Mouse (Mus musculus): Measurements from ENCODE around the gene Dand5.

Dand5 gene

DNA sequence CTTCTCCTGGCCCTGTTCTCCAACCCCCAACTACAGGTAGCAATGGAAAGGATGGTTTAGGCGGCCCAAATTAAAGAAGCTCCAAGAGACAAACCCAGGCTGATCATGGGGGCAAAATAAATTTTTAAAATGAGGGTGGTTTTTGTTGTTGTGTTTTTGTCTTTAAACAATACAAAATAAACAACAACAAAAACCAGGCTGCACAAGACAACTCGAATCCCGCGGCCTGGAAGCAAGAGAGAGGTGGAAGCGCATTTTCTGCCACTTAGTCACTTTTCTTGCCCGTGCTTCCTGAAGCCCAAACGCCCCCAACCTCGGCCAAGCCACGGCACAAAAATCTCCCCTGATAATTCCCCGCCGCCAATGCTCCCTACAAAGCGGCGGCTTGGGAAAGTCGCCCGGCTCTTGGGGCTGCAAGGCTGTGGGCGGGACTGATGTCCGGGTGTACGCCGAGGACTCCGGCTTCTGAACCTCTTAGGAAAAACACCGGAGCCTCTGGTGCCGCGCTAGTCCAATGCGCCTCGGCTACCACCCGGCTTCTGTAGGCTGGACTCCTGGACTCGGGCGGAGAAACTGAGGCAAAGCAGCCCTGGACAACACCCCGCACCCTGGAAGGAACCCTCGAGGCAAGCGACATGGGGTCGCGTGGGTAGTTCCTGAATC lies 38.6 kb downstream of the Dand5 start:
- DNase-seq (ENCODE audit: low spot score): no peak

DNA sequence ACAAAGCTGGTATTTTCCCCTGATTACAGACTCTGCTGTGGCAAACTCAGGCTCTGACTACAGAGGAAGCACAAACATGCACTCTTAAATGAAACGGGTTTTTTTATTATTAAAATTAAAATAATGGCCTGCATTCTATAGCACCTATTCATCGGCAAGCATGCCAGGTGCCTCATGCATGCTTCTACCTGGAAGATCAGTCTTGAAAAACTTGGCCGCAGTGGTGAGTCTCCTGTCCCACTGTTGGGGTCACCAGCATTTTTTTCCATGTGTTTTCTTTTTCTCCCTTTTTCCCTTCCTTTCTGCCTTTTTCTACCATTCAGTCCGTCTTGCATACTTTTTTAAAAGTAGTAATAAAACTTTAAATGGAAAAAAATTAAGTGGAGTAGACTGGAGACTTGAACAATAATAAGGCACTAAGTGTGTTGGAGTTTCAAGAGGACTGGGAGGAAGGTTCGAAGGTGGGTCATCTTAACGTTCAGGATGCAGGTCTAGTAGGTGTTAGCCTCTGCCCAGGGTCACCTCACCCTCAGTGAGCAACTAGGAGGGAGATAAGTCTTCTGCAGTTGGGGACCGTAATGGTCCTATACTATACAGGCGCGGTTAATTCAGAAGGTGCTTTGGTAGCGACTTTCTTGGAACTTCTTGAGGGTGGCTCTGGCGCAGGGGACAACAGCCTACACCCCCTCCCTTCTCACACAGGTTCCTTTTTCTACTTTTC lies 39.3 kb downstream of the Dand5 start:
- DNase-seq (ENCODE audit: low spot score): no peak

DNA sequence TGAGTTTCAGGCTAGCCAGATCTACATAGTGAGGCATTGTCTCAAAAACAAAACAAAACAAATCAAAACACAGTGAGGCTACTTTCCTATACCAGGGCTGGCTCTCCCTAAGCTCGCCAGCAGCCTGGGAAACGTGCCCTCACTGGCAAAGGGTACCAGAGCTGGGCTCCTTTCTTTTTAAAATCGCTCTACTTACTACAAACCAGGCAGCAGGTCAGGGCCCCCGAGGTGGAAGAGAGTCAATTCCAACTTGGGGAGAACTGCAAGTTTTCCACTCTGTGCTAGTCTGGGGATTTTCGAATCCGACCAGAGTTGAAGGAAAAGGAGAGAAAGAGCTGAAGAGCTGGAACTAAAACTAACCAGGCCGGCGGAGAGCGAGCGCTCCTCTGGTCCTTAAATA lies 39.9 kb downstream of the Dand5 start:
- DNase-seq (ENCODE audit: low spot score): no peak

DNA sequence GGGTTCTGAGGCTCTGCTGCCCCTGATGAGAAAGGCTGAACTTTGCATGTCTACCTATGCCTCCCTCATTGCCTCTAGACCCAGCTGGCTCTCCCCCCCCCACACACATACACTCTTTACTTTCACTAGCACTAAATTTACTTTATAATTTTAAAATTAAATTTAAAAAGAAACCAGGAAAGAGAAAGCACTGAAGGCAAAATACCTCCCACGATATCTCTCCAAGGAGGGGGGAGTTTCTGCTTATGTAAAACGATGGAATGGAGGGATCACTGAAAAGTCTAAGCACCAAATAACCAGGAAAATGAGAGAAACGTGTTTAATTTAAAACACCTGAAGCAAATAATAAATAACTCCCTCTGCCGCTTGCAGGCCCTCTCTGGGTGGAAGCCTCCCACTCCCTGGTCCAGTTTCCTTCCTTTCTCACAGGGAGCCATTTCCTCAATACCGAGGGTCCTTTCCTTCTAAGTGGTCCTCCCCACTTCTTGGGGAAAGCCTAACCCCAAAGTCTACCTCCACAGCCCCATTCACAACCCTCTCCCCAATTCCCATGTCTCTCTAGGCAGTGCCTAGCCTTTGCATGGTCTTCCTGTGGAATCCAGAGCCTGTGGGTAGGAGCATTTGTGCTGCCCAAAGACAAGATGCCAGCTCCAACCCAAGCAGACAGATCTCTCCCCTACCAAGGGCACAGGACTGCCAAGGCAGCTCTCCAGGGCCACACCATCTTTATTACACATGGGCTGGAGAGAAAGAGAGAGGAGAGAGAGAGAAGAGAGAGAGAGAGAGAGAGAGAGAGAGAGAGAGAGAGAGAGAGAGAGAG lies 40.7 kb downstream of the Dand5 start:
- DNase-seq (ENCODE audit: low spot score): no peak

DNA sequence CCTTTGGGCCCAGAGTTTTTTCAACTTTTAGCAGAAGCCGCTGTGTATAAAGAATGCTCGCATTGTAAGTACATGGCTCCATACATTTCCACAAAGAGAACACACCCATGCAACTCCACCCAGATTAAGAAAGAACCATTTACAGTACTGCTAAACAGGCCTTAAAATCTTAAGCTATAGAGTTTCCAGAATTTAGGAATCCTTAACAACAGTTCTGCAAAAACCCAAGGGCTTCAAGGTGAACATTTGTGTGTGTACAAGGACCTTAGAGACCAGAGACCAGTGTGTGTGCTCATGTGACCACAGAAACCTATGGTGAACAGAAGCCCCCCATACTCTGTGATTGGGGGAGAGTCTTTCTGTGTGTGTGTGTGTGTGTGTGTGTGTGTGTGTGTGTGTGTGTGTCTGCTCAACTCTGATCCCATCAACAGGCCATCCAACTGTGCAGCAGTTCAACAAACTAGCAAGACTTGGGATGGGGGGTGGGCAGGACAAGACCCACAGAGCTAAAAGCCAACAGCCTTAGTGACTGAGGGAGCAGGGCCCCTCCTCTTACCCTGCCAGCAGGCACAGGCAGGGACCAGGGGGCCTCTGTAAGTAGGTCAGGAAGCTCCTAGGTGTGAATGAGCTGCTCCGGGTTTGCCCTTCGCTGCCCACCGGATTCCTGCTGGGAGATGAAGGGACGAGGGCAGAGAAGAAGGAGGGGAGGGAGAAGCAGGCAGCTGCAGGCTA lies 41.5 kb downstream of the Dand5 start:
- no peak for DNase-seq (ENCODE audit: low spot score)

DNA sequence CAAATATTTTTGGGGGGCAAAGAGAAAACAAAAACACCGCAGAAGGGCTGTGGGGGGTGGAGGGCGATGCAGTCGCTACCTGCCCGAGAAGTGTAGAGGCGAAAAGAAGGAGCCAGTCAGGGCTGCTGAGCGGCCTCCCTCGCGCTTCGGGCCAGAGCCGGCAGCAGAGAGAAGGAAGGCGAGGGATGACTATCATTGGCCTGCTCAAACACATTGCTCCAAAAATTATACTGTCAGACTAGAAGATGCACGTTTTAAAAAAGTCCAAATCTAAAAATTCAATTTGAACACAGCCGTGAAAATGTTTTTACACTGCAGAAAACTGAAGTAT lies 42.4 kb downstream of the Dand5 start:
- no peak for DNase-seq (ENCODE audit: low spot score)

DNA sequence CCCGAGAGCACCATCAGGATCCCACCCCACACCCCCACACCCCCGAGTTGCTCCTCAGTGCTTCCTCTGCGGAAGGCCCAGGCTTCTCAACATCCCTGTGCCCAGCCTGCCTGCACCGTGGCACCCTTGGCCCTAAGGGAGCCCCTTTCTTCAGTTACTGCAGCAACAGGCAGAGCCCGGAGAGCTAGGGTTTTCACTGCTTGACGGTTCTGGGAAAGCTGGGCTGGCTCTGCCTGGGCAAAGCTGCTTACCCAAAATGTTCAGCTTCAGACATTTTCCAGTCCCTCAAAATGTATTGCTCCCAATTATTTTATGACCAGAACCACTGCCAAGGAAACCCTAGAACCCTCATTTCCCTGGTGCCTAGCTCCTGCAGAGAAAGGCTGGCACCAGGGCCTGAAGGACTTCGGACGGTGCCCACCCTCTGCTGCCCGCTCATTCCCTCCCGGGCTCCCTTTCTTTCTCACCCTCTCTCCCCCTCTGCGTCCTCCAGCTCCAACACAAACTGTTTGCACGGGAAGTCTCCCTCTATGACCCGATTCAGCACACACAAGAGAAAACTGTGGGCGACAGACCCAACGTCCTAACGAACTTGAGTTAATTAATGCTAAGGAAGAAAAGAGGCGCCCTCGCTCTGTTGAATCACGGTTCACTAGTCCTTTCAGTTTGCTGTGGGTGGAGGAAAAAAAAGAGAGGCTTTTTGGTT lies 43.0 kb downstream of the Dand5 start:
- no peak for DNase-seq (ENCODE audit: low spot score)

DNA sequence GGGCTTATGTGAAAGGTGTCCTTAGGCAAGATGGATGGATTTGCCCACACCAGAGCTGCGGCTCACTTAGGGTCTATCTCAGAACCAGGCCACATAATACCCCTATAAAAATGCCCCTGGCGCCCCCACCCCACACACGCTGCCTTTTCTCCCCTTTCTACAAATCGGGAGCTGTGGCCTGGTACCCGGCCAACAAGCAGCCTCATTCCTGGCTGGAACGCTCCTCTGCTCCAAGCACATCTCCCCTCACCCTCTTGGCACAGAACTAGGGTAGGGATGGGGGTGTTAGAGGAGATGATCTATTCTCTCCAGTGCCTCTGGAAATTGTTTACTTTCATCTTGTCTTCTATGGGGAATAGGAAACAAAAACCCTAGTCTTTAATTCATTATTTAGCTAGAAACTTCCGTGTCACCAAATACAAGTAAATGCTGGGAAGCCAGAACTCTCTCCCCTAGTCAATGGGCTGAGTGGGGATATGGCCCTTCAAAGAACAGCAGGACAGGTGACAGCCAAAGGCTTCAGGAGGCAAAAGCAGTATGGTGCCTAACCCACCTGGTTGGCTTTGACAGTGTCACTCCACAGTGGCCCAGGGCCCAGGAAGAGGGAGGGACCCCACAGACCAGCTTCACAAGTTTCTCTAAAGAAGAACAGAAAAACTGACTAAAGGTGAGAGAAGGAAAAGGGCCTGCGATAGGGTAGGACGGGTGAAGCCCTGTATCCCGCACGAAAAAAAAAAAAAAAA lies 43.8 kb downstream of the Dand5 start:
- DNase-seq (ENCODE audit: low spot score): no peak

DNA sequence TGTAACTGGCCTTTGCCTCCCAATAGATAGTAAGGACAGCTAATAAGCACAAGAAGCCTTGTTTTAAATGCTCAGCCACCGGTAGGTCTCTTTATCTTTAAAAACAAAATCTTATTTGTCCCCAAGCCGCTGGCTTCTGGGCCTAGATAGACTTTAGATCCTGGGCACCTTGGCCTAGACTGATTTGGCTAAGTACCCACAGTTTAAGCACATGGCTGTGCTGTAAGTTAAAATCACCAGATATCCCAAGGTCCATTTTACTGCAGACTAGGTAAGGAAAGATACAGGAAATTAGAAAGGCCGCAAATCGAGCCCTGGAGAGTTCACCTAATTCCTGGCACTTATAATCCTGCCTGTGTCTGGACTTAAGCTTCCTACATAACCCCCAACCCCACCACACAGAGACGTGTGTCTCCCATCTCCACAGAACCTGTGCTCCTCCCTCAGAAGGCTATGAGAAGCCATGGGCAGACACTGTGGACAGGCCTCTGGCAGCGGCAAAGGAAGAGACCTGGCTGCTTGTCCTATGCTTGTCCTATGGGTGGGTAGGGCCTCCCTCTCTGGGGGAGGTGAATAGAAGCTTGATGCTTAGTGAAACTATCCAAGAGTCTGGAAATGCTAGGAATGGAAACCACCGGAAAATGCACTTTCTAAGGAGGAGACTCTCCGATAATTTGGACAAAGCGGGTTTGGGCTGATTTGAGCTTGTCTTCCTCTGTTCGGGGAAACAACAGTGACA lies 44.6 kb downstream of the Dand5 start:
- no peak for DNase-seq (ENCODE audit: low spot score)

DNA sequence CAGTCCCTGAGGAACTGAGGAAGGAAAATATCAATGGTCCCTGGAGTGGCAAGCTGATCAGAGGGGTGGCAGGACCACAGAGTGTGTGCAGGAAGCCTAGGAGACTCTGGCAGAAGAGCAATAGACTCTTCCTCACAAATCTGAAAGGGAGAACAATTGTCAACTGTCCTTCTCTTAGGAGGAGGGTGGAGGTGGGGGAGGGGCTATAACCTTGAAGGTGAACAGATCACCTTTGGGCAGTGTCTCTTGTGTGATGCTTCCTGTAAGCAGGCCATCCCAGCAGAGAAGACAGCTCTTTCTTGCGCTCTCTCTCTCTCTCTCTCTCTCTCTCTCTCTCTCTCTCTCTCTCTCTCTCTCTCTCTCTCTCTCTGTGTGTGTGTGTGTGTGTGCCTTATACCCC lies 46.1 kb downstream of the Dand5 start:
- no peak for DNase-seq (ENCODE audit: low spot score)

DNA sequence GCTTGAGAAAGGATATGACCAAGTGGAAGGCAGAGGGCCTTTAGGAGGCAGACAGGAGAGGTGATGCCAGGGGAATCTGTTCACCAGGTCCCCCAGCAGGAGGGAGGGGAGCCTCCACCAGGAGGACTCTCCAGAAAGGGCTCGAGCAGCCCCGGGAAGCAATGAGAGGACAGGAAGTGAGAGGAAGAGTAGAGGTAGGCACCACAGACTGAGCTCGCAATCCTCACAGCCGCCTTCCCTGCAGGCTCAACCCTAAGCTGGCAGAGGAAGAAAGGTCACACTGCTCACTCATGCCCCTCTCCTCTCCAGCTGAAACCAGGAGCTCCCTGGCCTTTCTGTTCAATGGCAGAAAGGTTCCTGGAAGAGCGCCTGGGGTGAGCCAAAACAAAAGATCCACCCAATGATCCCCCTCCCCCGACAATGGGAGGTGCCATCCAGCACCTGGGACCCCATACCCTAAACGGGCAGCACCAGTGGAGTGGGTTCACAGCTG lies 47.0 kb downstream of the Dand5 start:
- no peak for DNase-seq (ENCODE audit: low spot score)

DNA sequence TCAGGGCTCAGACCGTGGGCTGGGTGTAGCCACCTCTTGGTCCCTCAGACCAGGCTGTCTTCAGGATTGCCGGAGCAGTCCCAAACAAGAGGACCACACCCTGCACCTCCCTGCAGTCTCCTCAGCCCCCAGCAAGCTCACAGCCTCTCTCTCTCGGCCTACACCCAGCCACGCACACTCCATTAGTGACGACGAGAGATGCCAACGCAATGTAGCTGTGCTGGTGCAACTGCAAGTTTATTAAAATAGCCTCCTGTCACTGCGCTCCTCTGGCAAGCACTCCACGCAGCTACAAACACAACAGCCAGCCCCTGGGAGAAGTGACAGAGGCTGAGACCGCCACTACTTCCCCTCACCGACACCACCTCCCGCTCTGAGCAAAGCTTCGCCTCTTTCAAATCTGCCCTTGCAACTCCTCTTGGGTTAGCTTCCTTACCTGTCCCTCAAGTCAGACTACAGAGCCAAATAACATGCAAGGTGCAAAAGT lies 47.5 kb downstream of the Dand5 start:
- peak; percentile 71 for DNase-seq (ENCODE audit: low spot score)

DNA sequence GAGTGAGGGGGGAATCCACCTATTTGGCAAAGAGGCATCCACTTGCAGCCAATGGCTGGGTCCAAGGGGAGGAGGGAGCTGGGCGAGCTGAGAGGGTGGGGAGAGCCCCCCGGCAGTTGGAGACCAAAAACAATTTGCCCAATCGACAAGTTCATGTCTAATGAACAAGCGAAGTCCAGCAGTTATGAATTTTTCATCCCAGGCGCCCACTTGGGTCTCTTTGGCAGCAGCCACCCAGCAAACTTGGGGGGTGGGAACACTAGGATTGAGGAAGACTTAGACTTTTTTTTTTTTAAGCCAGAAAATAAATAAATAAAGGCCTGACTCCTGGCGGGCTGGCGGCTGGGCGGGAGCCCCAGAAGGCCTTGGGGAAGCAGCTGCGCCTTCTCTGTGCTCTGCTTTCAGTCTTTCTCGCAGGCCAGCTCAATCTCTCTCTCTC lies 48.1 kb downstream of the Dand5 start:
- DNase-seq (ENCODE audit: low spot score): peak; percentile 72

DNA sequence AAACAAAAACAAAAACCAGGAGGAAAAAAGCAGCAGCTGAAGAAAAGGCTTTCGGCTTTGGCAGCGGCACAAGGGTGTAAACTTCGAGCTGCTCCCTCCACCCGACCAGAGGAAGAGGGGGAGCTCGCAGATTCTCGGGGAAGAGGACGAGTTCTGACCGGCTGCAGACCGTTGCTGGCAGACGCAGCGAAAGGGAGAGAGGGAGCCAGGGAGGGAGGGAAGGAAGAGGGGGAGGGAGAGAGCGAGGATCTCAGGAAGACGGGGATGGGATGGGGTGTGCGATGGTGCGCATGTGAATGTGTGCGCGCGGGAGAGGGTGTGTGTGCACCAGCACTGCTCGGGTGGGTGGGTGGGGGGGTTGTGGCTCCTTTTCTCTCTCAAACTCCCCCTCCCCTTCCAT lies 48.8 kb downstream of the Dand5 start:
- peak; percentile 81 for DNase-seq (ENCODE audit: low spot score)

DNA sequence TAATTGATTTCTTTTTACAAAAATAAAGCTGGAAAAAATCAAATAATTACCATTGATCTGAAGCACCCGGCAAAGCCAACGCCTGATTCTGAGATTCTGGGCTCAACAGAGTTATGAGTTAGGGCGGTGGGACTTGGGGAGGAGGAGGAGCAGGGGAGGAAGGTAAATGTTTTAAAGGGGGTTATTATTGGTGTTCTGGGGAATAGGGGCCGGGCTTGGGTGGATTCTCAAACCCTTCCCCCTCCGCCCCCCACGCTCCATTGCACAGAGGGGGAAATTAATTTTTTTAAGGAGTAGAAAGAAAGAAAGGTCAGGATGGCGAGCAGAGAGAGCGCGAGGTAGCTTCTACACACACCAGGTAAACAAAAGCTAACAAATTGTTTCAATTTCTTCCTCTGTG lies 49.3 kb downstream of the Dand5 start:
- DNase-seq (ENCODE audit: low spot score): no peak

DNA sequence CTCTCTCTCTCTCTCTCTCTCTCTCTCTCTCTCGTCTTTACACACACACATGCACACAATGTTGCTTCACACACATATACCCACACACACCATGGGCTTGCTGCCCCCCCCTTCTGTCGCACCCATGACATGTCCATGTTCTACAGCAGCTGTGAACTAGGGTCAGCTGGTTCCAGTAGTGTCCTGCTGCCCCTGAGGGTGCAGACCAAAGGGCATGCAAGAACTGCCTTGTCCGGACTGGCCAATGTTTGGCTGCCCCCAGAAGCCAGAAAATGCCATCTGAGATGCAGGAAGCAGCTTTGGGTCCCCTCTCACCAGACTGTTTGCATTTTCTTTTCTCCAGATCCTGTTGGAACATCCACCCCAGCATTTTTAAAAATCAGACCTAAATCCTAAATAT lies 50.0 kb downstream of the Dand5 start:
- DNase-seq (ENCODE audit: low spot score): no peak

DNA sequence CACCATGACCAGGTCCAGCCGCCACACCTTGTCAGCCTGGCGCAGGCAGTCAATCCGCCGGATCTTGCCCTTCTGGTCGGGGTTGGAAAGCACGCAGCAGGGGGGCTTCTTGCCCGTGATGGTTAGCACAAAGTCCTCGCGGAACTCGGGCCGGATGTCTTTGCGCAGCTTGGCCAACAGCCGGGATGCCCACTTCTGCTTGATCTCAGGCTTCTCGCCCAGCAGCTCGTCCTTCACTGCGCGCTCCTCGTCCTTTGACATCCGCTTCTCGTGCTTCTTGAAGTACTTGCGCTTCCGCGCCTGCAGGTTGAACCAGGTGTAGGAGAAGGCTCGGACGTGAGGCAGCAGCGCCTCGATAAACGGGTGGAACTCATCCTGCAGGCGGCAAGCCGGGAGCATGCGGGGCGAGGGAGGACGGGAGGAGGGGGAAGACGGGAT lies 50.7 kb downstream of the Dand5 start:
- no peak for DNase-seq (ENCODE audit: low spot score)

DNA sequence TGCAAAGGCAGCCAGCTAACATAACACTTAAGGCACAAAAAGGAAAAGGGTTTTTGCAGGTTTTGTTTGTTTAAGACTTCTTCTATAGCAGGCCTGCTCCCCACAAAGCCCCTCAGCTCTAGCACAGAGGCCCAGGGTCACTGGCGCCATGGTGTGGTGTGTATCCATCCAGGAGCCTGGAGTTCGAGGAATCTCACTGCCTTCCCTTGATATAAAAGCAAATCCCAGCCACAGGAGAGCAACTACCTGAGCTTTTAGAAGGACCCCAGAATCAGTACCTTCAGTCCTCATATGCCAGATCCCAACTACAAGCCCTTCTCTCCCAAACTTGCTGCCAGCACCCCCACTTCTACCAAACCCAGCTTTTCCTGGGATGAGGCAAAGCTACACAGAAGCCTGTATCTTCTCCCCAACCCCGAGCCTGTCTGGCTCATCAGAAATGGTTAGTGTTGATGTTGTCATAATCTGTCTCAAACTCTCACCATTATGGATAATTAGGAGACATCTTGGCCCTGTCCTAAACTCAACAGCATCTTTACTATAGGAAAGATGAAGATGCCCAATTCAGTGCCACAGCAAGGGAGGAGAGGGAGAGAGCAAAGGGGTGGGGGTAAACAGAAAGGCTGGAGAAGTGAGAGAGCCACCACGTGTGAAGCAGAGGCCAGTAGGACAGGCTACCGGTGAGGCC lies 51.5 kb downstream of the Dand5 start:
- DNase-seq (ENCODE audit: low spot score): no peak

All from layer of hippocampus, adult 11-12 months (tissue).